Mouse (Mus musculus) MN1 (cell line): ENCODE measurements at regions not wholly inside any gene's neighbourhood (a gene's known extent, or its start where the extent isn't known, plus 50 kb on each side); places are given as distances from the start of the nearest gene placed in this dataset.

Experiments
- DNase-seq: peaks from one replicate; pipeline ENCODE4 v3.0.0-alpha.2; 2016; ENCODE audit warnings: low spot score

DNA sequence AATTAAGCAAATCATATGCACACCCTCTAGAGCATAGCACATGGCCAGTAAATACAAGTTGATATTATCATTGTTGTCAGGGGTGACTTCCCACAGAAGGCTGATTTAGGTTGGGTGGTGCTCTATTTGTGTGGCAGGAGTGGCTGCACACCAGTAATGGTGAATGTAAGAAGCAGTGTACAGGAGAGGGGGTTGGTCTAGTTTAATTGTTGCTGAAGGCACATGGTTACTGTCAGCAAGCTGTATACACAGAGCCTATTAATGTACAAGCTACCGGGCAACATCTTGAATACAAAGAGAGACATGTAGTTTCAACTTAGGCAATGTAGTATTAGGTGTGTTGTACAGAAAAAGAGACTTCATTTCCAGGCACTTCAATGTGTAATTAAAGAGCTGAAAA, 280.6 kb upstream of the Pkn2 start:
- no peak for DNase-seq

DNA sequence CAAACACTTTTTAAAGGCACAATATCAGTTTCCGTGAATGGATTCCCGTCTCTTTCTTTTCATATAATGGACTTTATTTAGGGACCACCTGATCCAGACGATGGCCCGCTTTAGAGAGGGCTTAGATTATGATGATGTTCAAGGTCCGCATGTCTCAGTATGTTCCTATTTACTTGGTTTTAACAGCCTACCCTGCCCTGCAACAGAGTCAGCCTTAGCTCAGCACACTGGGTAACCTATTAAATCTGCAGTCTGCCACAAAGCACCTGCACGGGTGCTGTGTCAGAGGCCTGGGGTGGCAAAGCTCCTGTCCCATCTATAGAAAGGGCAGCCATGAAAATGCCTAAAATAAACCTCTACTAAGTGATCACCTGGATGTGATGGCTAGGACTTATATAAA, 280.2 kb upstream of the Pkn2 start:
- DNase-seq = no peak

DNA sequence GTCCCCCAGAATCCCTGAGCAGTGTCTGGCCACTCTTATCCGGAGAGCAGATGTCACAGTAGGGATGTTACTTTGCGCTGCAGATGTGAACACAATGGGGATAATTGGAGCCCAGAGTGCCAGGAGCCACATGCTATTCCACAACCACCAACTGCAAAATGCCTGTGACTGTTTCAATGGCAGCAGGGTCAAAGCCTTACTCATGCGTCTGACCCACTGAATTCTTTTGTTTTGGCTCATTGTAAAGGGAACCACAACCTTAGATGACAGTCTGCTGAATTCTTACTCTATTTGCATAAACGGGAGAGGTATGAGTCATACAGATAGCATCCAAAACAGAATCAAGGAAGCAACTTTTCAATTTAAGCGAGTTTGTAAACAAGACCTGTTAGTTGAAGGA, 276.8 kb upstream of the Pkn2 start:
- no peak for DNase-seq

DNA sequence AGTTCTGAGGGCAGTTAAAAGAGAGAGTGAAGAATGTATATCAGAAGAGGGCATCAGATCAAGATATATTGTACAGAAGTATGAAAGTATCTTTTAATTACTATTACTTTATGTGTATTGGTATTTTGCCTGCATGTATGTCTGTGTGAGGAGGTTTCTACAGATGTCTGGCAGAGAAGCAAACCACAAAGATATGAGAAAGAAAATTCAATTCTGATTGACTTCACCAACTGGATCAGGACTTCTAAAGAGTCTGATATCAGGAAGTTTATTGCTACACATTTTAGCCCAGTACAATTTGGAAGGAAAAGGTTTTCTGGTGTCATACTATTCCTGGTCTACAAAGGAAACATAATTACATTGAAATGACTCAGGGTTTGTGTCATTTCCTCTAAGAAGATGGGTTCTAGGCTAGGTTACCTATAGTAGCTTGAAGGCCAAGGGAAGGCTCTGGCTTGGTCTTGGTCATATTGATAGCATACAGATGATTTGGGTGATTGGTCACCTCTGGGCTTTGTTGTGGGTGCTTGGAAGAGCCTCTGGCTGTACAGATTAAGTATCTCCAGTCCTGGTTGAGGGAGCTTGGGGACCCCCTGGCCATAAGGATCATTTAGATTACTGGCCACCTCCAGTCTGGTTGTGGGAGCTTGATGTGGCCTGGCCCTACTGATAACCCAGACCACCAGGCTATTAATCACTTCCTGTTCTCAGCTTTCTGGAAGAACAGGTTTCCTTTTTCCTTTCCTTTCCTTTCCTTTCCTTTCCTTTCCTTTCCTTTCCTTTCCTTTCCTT, 275.1 kb upstream of the Pkn2 start:
- DNase-seq = no peak

DNA sequence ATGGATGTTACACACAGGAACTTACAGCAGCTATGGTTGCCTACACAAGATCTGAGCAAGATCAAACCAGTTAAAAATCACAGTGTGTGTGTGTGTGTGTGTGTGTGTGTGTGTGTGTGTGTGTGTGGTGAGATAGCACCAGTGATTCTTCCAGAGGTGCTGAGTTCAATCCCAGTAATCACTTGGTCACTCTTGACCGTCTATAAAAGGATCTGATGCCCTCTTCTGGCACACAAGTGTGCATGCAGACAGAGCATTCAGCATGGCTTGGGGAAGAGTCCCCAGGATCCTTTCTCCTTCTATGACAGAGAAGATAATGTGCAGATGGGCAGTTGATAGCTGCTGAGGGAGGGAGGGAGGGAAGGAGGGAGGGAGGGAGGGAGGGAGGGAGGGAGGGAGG, 274.4 kb upstream of the Pkn2 start:
- no peak for DNase-seq

DNA sequence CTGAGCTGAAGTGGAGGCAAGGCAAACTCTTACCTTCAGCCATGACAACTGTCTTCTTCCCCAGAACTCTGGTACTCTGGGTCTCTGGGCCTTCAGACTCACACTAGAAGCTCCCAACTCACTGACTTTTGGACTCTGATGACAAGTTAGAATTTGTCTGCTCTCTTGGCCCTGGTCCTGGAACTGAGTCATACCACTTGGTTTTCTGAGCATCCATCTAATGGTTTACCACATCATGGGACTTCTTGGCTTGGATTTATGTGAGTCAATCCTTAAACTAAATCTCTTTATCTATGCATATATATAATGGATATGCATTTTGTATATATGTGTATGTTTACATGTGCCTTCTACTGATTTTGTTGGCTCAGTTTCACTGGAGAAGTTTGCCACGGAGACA, 273.8 kb upstream of the Pkn2 start:
- no peak for DNase-seq

DNA sequence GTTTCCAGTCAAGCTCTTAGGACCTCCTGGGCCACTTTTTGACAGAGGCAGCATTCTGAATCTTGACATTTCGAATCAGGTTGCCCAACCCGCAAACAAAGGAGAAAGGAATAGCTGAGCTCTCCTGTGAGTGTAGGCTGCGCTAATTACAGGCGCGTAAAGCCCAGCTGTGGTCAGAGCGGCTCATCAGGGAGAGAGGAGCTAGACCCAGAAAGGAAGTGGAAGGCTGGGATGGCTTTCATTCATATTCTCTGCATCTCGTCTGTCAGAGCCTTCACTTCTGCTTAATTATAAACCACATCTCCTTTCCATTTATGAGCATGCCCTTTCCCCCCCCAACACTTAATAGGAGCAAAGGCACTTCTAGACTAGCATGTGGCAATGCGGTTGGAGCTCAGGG, 265.7 kb upstream of the Pkn2 start:
- DNase-seq = no peak

DNA sequence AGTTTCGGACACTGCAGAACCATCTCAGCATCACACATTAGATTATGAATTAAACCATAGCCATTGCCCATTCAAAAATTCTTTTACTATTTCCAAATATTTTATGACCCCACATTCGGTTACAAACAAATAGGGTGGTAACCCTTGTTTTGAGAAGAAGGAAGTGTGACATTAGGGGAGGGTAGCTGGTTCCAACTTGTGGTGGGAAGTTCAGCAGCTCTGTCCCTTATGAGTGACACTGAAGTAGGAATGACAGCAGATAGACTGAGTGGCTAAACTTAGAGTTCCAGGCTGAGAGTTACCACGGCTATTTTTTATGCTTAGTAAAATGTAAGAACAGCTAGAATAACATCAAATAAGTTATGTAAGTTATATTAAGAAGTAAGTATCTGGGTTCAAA, 257.1 kb upstream of the Pkn2 start:
- no peak for DNase-seq

DNA sequence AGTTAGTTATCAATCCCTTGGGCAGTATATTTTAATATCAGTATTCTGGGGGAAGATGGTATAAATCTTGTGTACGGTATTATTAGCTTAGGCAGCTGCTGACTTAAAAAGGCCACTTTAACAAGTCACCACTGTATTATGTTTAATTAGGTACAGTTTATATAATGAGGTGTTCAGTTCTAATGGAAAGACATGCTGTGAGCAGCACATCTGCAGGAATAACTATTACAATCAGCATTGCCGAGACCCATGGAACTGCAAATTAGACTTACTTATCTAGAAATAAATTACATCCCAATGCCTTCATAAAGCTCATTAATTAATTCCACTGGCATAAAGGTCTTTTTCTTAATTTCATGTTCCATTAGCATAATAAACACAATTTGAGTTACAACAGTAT, 252.7 kb upstream of the Pkn2 start:
- DNase-seq = no peak

DNA sequence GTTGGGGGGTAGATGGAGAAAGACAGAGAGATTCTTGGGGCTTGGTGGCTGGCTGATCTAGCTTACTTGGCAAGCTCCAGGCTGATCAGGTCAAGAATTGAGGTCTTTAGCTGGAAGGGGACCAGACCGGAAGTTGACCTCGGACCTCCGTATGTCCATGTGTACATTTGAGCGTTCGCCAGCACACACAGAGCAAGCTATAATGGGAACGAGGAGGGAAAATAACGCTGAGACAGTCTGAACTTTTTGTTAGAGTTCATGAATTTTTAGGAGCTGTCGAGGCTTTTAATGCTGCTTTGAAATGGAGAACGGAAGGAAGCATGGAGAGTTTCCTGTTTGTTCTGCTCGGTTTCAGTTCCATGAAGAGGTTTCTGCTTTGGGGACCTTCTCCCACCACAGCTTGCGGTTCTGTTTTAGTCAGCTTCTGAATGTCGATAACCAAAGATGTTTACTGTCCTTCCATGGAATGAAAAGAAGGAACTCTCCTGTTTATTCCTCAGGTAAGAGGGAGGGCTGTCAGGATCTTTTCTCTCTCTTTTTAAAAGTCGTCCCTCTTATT, 226.0 kb upstream of the Pkn2 start:
- no peak for DNase-seq

DNA sequence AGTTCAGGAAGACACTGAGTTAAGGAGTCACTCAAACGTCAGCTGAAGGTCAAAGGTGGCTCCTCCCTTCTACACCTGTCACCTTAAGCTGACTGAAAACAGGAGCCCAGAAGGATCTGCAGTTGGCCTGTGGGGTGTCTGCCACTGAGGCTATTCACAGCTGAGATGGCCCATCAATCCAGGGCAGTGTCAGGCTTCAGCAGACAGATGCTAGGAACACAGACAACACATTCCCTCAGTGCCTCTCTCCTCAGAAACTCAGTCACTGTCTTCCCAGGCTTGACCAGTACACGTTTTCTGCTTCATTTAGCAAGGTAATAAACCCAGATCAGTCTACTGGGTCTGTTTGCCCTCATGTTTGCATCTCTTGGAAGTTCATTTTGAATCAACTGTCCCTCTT, 222.9 kb upstream of the Pkn2 start:
- no peak for DNase-seq

DNA sequence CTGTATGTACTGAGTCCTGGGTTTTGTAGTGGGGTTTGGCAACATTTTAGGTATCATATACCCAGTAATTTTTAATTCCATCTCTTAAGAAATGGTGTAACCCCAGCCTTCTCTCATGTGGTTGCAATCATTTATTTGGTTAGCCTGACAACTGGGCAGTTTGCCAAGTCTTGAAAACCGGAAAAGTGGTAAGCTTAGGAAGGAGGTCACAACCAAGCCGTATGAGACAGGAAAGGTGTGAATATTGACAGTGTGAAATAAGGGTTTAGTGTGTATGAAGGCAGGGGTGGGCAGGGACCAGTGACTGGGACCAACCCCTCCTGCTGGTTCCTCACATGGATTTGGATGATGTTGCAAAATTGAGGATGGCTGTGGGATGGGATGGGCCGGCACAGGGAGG, 221.5 kb upstream of the Pkn2 start:
- peak; percentile 7 for DNase-seq

DNA sequence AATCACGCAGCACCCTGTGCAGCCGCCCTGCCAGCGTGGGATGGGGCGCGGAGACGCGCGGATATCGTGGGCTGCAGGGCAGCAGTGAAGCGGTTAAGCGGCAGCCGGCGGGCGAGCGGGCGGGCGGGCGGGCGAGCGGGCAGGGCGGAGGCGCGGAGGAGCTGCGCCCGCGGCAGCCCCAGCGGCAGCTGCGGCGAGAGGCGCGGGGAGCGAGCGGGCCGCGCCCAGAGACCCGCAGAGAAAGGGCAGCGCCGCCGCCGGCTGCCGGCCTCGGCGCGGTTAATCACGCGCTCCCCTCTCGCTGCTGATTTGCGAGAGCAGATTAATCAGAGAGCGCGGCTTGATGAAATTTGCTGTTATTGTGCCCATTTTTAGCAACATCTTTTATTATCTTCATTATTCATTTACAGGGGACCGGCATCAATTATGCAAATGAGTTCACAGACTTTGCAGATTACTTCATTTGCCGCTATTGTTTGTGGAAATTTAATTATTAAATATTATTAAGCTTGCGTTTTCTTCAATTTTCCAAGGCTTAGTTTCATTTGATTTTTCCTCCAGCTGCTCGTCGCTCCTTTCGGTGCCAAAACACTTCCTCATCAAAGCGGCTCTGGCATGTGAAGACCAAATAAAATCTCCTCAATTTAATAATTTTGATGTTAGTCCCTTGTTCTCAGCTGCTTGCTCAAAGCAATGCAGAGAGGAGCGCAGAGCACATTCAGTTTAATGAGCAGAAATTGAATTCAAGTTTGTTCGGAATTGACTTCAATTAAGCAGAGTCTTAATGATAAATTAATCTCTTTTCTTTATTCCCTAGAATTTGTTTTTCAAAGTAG, 219.2 kb upstream of the Pkn2 start:
- DNase-seq = no peak

DNA sequence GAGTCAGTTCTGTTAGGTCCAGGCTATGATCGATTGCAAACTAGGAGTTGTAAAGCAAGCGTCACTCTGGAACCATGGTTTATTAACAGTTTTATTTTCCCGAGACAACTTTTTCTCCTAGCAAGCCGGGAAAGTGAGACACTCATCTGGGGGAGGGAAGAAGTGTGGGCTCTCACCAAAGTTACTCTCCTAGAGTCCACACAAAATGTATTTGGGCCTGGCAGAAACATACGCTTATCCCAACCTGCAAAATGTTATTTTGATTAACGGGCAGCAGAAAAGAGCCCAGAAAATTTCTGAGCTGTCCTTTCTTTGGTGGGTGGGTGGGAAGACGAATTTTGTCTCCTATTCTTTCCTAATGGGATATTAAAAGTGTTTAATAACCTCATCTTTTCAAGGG, 218.4 kb upstream of the Pkn2 start:
- DNase-seq = no peak

DNA sequence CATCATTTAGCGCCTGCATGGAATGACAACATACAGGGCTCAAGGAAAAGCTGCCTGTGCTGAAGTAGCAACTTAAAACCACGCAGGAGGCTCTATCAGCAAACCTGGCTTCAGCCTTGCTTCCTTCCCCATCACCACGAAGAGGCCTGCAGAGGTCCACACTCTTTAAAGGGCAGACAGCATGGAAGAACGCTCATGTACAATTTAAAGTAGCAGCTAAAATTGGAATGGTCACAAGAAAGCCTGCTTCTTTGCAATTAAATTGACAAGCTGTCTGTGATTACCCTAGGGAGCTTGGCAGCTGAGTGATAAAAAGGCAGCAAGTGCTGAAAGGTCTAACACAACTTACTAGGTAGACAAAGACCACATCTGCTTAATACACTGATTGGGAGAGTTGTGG, 210.4 kb upstream of the Pkn2 start:
- no peak for DNase-seq

DNA sequence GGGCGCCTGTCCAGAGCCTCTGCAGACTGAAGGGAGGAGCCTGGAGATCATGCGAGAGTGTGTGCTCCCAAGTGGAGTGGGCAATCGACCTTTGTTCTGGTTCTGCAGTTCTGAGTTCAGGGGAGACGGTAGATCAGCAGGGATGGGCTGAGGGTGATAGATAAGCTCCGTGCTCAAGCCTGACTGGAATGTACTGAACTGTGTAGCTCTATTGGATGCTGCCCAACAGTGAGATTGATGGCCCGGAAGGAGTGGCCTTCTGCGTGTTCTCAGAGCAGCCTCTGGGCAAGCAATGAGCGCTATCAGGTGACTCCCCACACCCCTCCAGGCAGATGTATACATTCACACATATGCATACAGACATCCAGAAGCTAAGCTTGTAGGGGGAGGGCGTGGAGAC, 209.1 kb upstream of the Pkn2 start:
- DNase-seq = no peak

DNA sequence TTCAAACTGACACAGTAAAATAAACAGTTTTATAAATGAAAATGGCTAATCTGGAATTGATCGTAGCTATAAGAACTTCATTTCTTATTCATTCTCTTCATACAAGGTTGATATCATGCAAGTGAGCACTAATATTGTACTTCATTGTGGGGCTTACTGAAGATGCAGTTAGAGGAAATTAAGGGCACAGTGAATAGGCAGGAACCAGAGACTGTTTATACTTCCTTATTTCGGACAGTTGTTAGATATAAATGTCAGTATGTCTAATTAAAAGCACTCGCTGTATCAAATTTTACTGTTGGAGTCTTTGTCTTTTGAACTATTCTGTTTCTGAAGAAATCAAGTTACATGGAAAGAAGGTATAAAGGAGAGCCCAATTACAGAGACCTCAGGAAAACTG, 208.5 kb upstream of the Pkn2 start:
- no peak for DNase-seq

DNA sequence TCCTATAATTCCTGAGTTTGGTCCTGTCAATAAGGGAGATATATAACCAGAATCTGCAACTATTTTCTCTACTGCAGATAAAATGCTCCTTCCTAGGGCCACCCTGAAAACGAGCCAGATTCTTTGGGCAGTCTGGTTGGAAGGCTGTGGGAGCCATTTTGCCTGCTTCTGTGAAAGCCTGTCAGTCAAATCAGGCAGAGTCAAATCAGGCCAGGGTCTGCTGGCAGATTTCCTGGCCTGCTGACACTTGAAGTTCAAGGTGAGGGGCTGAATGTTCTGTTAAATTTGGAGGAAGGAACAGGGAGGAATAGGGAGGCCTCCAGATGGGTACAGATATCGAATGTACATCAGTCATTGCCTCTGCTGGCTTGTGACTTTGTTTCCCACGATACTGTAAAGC, 206.0 kb upstream of the Pkn2 start:
- no peak for DNase-seq

DNA sequence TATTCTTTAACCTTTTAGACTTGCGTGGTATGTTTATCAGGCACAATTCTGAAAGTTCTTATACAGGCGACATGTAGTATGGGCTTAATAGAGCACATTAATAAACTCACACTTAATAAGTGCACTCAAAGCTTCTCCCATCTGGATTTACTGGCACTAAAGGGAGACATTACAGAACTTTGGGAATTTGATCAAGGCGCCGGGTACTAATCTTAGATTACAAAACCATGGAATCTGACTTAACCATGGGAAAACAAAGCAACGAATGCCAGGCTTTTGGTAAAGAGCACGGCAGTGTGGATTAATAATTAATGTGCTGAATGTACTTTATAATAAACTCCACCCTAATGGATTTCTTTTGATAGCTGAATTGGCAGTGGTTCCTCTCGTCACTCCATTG, 196.5 kb upstream of the Pkn2 start:
- no peak for DNase-seq

DNA sequence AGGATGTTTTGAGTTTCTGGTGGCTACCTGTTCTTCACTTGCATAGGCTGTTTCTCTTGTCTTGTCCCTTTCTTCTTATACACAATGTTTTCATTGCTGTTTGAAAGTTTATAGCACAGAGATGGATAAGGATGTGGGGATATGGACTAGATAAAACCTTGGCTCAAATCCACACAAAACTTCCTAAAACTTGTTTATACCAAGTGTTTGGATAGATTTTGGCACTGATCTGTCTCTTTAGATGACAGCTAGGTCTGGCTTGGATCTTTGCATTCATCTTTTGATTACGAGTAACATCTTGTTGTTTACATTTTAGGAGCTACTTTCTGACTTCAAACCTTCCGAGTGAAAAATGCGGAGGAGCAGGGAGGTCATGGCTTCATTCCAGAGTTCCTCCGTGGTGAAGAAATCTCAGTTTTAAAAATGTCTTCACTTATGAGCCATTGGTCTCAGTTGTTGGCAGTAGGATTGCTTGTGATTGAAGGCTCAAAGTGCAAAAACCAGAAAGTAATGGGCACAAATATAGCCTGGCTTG, 190.1 kb upstream of the Pkn2 start:
- DNase-seq = no peak

DNA sequence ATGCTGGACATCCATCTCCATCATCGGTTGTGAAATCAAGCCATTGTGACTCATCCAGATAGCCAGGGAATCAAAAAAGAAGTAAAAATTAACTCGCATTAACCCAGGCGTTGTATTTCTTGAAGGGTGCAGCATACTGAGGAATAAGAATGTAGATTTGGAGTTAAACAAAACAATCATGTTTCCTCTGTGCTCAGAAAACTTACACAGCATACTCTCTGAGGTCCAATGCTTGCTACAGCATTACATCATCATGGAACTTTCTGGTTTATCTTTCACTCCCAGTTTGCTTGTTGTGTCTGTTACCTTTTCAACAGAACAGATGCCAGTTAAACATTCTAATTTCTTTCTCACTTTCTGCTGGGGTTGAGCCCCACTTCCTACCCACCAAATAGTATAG, 173.1 kb upstream of the Pkn2 start:
- DNase-seq = no peak

DNA sequence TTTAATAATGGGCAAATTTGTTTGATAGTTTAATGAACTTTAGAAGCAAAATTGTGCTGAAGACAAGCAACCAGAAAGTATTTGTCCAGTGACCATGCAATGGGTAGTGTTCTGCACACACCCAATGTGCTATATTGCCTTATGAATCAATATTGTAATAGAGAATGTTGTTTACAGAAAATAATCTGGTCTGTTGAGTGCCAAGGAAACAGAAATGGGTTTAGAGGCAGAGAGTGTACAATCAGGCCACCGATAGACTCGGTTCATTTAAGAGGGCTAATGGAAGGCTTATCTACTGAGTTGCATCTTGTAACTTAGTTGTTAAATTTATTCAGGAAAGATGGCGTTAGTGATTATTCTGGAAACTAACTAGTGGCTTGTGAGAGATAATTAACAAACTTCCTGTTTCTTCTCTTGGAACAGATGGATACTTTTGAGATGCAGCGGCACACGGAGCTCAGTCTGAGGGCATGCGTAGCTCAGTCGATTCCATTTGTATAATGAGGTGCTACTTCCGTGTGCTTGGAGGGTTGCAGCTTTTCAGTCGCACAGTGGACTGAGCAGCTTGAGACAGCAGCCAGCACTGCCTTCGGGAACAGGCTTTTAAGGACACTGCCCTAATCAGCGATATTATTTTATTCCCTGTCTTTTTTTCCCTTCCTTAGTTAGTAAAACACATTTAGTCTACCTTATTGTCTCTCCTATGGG, 171.6 kb upstream of the Pkn2 start:
- DNase-seq = no peak

DNA sequence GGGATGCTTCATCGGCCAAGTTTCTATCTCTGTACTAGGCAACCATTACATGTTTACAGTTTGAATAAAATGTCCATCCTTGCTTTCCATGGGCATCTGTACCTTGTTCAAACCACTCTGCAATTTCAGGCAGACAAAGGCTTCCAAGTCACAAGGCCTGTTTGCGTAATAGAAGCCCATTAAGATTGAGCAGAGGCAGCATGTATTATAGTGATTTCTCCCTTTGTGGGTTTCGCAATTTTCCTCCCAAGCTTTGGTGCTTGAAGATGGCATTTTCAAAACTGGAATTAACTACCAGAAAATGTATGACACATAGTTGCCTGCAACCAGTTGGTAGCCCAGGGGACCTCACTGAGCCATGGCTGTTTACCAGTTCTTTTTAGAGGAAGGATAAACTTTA, 158.9 kb upstream of the Pkn2 start:
- no peak for DNase-seq
